Mouse (Mus musculus) heart, postnatal 0 days (tissue): ENCODE data around the gene Hoxa3.

Experiments used
- CTCF ChIP-seq: IDR thresholded peaks from 2 replicates; pipeline ENCODE4 v1.5.1; 2016; ENCODE audit warnings: antibody characterized with exemption, control low read depth, low read depth
- EP300 ChIP-seq: IDR thresholded peaks from 2 replicates; pipeline ENCODE4 v1.6.1; 2016; ENCODE audit warnings: antibody characterized with exemption, low read depth

DNA sequence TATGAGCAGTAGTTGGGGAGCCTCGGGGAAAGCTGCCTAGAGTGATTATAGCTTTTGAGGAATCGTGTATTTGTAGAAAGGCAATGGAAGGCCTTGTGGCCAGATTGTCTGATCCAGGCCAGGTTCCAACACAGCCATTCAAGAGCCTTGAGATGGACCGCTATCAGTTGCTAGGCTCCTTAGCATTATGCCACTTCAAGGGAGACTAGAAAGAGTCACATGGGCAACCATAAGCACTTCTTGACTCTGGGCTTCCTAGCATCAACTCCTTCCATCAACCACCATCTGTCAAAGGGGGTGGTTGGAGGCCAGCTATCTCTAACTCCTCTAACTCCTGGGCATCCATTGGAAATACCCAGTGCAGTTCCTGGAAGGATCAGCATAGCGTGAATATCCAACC lies 36.7 kb upstream of the Hoxa3 start:
- no peak for TF ChIP-seq CTCF
- TF ChIP-seq EP300: no peak
